Mouse (Mus musculus) cerebellum, adult 8-10 months (tissue): ENCODE measurements at regions not wholly inside any gene's neighbourhood (a gene's known extent, or its start where the extent isn't known, plus 50 kb on each side); places are given as distances from the start of the nearest gene placed in this dataset.

Source experiments
- DNase-seq: peaks from one replicate; pipeline ENCODE4 v3.0.0; 2022

DNA sequence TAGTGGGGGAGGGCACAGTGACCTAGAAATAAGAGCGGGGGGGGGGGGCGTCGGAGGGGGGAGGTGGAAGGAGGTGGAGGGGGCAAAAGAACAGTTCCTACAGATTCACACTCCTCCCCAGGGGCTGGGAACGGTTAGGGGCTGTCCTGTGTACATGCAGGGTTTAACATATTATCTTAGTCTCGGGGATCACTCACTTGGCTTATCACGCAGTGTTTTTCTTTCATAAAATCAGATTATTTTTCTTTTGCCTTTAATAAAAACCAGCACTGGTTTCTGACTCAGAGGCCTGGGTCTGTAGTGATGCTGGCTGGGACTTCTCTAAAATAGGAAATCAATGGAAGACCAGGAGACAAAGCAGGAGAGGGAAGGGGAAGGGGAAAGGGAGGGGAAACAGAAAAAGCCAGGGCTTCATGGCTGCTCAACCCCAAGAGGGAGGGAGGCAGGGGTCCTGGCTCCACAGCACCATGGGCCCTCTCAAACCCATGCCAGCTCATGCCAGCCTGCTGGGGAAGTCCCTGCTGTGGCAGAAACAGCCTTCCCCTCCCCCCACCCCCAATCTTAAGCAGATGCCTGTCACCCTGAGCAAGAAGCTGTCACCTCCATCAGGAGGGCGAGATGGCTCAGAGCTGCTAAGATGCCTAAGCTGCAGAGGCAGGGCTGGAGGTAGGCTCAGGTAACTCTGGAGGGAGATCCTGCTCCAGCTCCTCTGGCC is 108.3 kb upstream of the Syt13 start:
- no peak for DNase-seq

- no peak for DNase-seq
These were observed 107.5 kb upstream of the Syt13 start for GRCm38 (mm10) chr2:92807404-92807803.

DNA sequence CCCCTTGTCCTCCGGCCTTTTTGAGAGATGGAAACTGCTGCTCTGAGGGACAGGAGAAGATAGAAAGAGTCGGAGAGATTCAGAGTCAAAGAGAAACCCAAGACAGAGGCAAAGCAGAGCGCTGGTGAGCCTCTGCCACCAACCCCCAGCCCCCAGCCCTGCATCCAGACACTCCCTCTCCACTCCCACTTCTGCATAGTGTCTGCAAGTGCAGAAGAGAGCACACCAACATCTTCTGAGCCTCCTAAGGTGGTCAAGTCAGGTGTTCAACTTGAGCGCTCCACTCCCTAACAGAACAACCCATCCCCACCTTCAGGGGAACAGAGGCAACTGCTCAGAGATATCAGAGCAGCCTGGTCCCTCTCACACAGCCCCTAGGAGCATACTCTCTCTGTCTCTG is 106.8 kb upstream of the Syt13 start:
- DNase-seq: no peak

DNA sequence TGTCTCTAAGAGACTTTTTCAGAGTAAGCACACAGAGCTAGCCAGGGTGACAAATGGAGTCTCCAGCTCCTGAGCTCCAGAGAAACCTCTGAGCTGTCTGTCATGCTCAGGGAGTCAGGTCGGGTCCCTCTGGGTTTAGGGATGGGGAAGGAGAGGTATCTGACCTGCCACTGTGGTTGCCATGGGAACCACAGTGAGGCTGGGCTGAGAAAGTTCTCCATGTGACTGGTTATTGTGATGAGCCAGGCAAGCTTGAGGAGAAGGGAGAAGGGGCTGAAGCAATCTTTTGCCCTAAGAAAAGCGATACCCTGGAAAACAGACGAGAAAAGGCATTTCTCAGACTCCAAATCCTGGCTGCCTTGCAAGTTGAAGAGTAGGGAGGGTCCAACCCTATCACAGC is 105.7 kb upstream of the Syt13 start:
- no peak for DNase-seq

DNA sequence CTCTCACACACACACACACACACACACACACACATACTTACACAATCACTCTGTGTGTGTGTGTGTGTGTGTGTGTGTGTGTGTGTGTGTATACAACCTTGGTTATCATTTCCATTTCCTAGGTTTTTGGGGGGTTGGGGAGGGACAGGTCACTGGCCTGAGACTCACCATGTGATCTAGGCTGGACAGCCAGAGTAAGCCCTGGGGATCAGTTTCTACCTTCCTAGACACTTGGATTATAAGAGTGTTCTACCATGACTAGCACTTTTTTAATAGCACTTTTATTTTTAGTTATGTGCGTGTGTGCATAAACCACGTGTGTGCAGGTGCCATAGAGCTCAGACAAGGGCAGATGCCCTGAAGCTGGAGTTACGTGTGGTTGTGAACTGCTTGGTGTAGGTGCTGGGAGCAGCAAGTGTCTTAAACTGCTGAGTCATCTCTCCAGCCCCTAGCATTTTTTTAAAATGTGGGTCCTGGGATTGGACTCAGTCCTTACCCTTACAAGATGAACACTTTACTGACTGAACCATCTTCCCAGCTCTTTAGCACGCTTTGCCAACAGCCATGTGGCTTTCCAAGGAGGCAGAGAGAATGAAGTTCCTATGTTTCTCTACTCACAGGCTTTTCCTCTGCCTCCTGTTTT is 105.1 kb upstream of the Syt13 start:
- DNase-seq: no peak

DNA sequence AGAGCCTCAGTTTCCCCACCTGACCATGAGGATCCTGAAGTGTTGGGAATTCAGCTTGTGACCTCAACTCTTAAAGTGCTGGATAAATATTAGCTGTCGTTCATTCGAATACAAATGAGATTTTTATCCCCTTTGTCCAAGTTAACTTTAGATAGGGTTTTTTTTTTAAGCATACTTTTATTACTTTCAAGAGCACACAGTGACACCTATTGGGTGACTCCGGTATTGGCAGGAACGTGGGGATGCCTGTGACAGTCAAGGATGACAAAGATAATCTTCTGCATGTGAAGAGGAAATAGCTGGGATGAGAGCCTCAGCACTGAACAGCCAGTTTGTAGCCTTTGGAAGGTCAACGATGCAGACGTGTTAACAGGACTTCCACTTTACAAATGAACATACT is 103.9 kb upstream of the Syt13 start:
- DNase-seq: peak; percentile 42

GRCm38 (mm10) chr2:92813028-92813427 is 101.9 kb upstream of the Syt13 start:
- no peak for DNase-seq

GRCm38 (mm10) chr2:92819586-92819985 is 95.3 kb upstream of the Syt13 start:
- DNase-seq: no peak

DNA sequence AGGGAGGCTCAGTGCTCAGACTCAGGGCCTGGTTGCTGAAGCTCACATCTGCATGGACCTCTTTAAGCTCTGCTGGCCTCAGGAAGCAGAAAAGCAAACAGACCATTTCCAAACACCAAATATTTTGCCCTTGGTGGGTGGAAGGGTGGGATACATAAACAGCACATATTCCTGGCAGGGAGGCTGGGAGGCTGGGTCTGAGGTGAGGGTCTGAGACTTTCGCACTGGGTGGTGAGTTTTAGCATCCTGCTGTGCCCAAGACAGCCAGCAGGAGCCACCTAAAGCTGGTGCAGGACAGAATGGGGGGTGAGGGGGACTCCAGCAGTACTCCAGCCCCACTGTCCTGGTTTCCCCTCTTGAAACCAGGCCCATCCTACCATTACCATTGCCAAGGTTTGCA is 90.6 kb upstream of the Syt13 start:
- DNase-seq: no peak

- no peak for DNase-seq
These were observed 89.5 kb upstream of the Syt13 start for GRCm38 (mm10) chr2:92825395-92825794.

DNA sequence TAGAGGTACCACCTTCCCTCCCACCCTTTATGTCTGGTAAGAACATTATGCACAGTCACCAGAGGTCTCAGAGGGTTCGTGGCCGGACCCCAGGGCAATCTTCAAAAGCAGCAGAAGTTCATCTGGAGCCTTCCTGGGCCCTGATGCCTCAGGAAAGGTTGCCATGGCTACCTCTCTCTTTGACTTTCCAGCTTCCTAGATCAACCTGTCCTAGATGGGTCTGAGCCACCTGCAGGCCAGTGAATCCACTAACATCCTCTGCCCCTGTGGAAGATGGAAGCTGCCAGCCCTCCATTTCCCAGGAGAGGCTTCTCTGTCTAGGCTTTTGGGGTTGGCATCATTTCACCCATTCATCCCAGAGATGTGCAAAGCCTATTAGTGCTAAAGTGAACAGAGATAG is 84.8 kb upstream of the Syt13 start:
- DNase-seq: no peak

DNA sequence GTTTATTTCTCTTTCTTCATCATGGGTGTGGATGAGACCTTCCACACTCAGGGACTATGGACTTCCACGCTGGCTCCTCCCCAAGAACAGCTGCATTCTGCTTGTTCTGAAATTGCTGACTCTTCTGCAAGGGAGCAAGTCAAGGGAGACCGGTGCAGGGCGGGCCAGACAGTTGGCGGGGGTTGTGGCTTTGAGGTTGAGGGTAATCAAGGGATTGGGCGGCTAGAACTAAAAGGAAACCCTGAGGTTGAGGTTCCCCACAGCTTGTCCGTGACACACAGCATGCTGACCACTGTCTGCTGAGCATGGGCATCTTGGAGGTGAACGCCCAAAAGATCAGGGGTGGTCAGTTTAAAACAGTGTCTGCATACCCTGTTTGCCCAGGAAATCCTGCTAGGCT is 83.1 kb upstream of the Syt13 start:
- DNase-seq: no peak

DNA sequence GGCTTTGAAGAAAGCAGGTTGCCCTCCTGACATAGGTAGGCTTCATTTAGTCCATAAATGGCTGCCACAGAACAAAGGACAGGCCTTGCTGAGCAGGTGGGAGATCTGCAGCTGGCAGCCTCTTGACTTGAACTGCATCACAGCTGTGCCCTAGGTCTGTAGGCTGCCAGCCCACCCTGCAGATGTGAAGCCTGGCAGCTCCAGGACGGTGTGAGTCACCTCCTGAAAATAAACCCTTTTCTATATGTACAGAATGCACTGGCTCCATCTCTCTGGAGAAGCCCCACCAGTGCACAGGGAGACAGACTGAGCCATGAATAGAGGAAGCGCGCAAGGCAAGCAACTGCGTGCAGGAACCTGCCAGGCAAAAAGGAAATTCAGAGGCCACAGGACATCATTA is 78.7 kb upstream of the Syt13 start:
- DNase-seq: no peak

DNA sequence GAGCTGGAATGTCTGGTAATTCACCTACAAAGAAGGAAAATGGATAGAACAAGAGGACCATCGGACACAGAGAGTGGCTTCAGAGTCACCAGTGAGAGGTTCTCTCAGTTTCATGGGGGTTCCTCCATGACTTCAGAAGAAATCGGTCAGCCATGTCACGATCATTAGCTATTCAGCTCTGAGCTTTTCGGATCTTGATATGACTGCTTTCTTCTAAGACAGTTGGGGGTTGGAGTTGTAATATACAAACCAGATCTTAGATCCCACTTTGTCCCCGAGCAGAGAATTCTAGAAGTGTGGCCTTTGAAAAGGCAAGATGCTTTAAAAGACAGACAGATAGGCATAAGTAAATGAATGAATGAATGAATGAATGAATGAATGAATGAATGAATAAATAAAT is 76.9 kb upstream of the Syt13 start:
- no peak for DNase-seq

DNA sequence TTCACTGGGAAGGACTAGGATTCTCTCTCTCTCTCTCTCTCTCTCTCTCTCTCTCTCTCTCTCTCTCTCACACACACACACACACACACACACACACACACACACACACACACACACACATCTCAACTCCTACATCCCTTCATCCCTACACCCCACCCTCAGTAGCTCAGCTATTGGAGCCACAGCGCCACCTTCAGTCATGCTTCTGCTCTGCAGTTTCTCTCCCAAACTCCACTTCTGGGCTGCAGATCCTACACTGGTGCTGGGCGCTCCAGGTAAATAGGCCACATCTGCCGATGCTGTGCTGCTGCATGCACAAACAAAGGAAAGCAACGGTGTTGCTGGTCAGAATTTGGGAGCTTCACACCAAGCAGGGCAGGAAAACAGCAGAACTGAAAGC is 74.9 kb upstream of the Syt13 start:
- DNase-seq: peak; percentile 35

DNA sequence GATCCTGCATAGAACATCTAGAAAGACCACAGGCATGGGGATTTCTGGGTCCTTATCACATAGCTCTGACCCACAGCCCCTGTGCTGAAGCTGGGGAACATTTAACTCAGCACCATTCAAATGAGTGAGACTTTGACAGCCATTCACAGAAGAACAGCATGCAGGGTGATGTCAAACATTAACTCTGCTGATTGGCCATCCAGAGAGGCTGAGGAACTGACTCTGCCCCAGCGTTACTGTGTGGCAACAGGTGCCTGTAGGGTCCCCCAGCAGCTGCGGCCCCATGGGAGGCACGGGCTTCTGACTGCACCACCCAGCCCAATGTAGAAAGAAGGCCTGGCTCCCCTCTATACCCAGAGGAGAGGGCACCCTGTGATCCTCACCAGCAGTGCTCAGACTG is 73.3 kb upstream of the Syt13 start:
- no peak for DNase-seq

DNA sequence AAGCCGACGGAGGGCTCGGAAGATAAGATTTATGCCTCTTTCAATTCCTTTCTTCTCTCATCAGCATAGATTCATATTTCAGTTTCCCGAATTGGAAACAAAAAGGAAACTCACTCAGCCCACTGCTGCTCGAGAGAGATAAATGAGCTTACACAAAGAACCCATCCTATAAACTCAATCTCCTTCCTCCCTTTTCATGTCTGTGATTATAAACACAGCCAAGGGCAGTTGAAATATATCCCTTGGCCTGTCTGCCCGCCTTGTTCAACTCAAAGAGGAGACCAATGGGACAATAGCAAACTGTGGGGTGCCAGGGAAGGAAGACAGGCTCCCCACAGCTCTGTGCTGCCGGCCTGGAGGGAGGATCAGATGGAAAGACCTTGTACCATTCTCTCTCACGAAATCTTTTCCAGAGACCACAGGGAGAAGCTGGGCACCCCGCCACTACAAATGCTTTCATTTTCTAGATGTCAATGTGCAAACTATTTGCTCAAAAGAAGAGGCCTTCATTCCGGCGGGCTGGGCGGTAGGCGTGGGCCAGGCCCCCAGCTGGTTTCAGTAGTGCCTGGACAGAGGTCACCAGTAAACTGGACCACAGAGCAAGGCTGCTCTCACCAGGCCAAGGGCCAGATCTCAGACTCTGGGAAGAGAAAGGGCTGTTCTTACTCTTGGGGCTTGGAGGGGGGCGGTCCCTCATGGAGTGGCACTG is 69.7 kb upstream of the Syt13 start:
- peak; percentile 10 for DNase-seq

DNA sequence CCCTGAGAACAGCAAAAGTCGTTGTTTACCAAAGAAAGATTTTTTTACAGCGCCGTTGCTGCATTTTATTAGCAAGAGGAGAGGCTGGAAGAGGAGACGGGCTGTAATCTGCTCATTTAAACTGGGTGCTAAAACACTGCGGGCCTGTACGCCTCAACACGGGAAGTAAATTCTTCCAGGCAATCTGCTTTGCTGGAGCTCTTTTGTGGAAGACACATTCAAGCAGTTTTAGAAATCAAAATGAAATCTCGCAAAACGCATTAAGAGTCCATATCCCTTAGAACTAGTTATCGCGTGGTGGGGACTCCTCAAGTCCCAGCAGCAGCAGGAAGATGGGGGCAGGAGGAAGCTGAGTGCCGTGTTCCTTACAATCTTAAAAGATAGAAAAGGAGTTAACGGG is 65.9 kb upstream of the Syt13 start:
- DNase-seq: no peak

- no peak for DNase-seq
These were observed 63.6 kb upstream of the Syt13 start for GRCm38 (mm10) chr2:92851336-92851735.

GRCm38 (mm10) chr2:92853175-92853574 is 61.7 kb upstream of the Syt13 start:
- DNase-seq: no peak

DNA sequence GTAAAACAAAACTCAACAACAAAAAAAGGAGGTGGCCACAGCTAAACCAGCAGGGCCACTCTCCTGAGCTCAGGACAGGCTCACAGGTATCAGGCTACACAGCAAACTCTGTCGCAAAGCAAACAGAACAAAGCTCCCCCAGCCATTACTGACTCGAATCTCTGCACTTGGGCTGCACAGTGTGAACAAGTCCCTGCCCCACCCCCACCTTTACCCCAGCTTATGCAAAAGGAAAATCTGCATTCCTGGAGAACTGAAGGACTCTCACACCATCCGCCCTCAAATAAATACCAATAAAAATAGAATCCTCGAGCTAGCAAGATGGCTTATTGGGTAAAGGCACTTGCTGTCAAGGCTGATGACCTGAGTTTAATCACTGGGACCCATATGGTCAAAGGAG is 60.6 kb upstream of the Syt13 start:
- DNase-seq: no peak

- no peak for DNase-seq
These were observed 58.9 kb upstream of the Syt13 start for GRCm38 (mm10) chr2:92856047-92856446.

DNA sequence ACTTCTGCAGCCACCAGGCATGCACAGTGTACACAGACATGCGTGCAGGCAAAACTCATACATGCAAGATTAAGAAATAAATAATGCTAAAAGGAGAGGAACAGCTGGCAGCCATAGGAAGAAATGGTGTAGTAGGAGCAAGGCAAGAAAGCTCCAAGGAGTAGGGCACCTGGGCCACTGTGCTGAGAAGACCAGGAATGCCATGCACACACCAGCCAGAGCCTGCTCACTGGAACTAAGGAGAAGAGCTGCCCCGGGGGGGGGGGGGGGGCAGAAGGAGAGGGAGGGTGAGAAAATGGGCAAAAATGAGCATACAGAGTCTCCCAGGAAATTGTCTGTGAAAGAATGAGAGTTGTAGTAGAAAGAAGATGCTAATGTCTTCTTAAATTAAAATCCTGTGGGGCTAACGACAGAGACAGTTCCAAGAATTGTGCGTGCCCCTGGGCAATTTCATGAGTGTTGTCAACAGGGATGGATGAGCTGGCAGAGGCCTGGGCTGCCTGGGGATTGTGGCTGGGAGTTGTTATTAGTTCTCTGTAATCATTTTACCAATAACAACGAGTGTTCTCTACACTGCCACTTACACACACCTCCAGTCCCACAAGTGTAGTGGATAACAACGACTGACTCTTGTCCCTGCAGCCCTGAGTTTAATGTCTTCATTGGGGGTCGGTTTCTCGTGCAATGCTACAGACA is 54.2 kb upstream of the Syt13 start:
- DNase-seq: no peak
